Mouse (Mus musculus) layer of hippocampus, postnatal 25 days (tissue): ENCODE measurements around the gene Lrrc8a. TPM values are rescaled to one million over a fixed set of nuclear protein-coding genes. Genes with fewer than 3 reads are reported as not detected.
A peak's percentile ranks its signal among the peaks of the same experiment; 100 is the strongest.

Source experiments
- DNase-seq, 2 experiments: peaks; one replicate each; pipeline ENCODE4 v3.0.0; 2022; ENCODE audit warnings: mixed read lengths in 2 of 2, low spot score in 1 of 2; ENCODE audit errors: extremely low spot score in 1 of 2
- total RNA-seq, 2 experiments: library from RNA; stranded (reverse); gene quantifications; 2 replicates each; pipeline ENCODE4 v1.2.3; 2021

Lrrc8a gene
- total RNA-seq, 2 experiments from 2014 or later, result 57.1 to 60.7 TPM

GRCm38 (mm10) chr2:30259131-30260064, 21.9 kb downstream of the Lrrc8a start:
- no peak for DNase-seq

DNA sequence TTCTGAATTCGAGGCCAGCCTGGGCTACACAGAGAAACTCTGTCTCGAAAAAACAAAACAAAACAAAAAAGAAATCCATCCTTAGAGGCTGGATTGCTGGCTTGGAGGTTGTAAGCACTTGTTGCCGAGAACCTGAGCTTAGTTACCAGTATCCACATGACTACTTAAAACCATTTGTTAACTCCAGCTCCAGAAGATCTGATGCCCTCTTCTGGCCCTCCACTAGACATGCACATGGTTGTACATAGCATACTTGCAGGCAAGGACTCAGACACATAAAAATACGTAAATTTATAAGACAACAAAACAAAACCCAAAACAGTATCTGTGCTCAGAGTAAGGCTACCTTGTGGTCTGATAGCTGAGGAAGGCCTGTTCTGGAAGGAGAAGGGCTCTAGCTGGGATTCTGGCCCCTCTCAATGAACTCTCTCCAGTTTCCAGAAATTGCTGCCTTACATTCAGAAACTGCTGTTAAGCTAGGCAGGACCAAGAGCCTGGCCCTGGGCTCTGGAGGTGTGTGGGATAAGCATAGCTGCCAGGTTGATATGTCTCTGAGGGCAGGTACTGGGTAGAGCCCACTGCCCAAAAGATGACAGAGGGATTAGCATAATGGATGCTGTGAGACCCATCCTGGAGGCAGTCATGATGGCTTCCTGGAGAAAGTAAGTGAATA, 23.7 kb downstream of the Lrrc8a start:
- DNase-seq, result no peak

GRCm38 (mm10) chr2:30261921-30262839, 24.7 kb downstream of the Lrrc8a start:
- no peak for DNase-seq

DNA sequence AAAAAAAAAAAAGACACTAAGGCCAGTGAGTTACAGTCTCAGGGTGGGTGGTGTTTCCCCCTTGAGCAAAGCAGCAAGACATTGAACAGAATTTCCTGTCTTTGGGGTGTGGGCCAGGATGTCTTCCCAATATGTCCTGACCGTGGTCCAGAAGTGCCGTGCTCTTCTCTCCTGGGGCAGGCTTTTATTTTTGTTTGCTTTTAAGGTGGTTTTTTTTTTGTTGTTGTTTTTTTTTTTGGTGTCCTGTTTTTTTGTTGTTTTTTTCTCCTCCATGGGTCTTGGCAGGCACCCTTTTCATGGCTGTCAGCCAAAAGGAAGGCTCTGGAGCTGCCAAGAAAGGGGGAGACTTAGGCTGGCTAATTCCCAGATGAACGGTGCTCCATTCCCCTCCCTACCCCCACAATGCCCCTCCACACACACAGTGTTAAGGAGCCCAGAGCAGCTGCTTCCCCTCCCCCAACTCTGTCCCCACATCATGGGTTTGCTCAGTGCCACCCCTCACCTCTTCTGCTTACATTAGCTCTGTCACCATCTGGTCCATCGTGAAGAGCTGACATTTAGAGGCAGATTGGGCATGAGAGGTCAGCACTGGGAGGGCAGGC, 25.4 kb downstream of the Lrrc8a start:
- peak in 1 of 2 experiments; percentile 61 for DNase-seq

DNA sequence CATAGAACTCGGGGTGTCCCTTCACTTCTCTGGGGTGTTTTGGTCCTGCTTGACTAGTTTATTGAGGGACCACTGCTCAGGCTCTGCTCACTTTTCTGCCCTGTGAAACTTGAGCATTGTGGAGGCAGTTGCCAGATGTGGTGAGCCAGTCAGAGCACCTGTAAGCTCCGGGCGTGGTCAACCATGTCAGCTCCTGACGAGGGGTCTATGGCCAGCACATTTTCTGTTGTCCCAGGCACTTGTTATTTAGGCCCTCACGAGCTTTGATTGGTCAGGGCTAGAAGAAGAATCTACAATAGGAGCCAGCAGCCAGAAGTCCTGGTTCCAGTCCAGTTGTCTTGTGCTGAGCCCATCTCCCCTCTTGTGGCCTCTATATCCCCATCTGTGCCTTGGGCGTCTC, 26.3 kb downstream of the Lrrc8a start:
- DNase-seq, result no peak

DNA sequence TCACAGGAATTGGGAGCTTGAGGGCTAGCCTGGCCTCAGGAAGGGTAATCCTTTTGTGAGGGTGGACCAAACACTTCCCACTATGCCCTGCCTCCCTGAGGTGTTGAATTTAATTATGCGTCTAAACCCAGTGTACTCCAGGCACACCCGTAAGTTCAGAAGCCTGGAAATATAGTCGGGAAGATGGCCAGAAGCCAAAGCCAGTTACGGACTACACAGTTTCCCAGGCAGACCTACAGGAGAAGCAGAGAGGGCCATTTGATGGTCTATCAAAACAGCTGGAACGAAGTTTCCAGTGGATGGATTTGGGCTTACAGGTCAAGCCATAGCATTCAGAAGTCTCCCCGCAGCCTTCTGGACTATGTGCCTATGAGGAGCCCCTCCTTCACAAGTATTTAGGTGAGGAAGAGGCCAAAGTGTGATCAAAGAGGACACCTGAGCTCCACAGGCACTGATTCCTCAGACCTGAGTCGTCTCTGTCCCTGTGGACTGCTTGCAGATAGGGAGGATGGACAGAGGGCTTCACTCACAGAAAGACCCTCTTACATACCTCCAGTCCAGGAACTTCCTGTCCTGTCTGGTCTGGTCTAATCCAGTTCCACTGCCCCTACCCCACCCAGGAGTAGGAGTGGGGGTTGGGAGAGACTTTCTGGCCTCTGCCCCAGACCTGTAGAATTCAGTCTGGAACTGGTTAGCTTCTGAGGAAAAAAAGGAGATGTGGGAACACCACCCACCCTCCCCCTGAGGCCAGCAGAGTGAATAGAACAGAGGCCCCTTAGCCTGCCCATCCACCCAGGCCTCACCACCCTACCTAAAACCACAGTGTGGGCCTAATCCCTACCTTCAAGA, 27.4 kb downstream of the Lrrc8a start:
- no peak for DNase-seq

- DNase-seq, result peak in 1 of 2 experiments; percentile 26
Observed at GRCm38 (mm10) chr2:30265767-30266253, 28.3 kb downstream of the Lrrc8a start, which contains the start of gene Phyhd1. Phyhd1 (plus strand) TSS chr2:30266203.

- no peak for DNase-seq
Observed at GRCm38 (mm10) chr2:30266392-30266941, 29.0 kb downstream of the Lrrc8a start.

- no peak for DNase-seq
Observed at GRCm38 (mm10) chr2:30267466-30267865, 30.0 kb downstream of the Lrrc8a start.

DNA sequence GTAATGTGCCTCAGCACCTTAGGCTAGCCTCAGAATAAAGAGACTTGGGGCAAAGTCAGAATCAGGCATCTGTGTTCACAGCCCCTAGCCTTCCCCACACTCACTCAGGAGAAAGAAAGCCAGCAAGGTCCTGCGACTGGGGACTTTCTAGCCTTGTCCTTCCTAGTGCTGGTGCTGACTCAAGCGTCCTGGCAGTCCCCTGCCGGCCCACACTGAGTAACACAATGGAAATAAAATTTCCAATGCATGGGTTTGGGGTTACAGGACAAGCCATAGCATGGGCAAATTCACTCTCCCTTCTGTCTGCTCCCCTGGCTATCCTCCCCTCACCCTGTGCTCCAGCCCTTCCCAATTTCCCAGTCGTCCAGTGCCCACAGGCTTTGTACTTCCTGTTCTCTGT, 30.9 kb downstream of the Lrrc8a start:
- no peak for DNase-seq

DNA sequence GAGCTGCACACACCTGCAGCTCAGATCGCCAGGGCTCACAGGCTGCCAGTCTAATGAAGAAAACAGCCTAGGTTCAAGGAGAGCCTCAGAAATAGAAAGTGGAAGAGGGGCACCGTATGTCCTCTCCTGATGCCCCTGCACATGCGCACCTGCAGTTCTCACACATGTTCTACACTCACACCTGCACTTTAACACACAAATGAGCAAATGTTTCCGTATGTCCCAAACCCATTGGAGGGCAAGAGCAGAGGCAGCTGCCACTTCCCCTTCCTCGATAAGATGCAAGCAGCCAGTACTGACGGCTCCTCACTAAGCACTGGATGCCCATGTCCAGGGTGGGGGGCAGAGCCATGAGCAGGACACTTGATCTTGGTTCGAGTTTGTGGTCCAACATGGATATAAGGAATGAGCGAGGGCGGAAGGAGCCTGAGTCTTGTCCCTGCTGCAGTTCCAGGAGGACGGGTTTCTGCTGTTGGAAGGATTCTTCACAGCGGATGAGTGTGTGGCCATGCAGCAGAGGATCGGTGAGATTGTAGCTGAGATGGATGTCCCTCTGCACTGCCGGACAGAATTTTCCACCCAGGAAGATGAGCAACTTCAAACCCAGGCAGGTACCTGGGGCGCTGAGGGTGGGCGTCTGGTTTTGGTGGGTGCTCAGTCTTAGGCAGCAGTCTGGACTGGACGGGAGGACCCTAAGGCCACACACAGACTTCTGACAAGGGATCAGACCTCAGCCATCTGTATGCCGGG, 31.9 kb downstream of the Lrrc8a start:
- DNase-seq, result no peak

GRCm38 (mm10) chr2:30270134-30270533, 32.6 kb downstream of the Lrrc8a start:
- peak in 1 of 2 experiments; percentile 42 for DNase-seq

DNA sequence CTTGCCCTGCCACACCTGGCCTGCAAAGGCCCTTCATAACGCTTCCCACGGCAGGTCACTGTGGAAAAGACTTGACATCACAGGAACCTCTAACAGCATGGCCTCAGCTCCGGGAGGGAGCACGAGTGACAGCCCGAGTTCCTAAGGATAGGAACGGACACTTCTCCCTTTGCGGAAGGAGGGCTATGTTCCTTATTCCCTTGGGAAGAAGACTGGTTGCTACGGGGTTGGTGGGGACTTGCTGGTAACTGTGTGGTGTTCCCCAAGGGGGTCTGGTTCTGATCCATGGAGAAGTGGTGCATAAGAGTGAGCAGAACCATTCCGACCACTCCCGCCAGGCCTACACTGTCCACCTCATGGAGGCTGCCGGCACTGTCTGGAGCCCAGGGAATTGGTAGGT, 43.2 kb downstream of the Lrrc8a start, which contains the start of gene Gm28038:
Gene Gm28038, plus strand, starts transcription at position 301 of the 400 bp plus-strand sequence.
- no peak for DNase-seq

- DNase-seq, result no peak
Observed at GRCm38 (mm10) chr2:30281651-30282050, 44.1 kb downstream of the Lrrc8a start.

DNA sequence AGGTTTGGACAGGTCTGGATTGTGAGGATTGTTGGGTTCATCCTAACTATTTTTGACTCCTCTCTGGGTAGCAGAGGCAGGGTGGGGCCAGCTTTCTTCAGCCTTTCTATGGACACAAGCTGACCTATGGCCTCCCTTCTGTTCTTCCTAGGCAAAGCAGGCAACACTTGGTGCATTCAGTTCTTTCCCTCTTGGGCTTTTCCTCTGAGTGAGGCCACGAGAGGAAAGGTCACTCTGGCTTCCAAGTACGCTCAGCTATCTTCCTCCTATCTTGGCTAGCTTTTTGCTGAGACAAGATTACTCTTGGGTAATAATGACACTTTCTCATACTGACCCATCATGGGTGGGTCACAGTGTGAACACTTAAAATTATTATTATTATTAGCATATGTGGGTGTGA, 45.7 kb downstream of the Lrrc8a start:
- DNase-seq, result no peak

DNA sequence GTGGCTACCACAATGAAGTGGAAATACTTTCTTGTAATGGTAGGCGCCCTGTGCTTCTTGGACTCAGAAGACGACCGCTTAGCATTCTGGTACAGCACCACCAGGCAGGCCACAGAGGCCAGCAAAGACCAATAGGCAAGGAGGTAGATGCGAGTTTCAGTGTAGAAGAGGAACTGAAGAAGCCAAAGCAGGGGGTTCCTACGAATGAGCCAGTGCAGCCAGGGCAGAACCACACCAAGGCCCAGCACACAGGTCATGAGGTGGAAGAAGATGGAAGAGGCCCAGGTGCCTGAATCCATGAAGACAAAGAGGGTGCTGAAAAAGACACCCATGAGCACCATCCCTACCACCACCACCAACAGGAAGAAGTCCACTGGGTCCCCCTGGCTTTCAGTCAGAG, 47.5 kb downstream of the Lrrc8a start:
- no peak for DNase-seq

DNA sequence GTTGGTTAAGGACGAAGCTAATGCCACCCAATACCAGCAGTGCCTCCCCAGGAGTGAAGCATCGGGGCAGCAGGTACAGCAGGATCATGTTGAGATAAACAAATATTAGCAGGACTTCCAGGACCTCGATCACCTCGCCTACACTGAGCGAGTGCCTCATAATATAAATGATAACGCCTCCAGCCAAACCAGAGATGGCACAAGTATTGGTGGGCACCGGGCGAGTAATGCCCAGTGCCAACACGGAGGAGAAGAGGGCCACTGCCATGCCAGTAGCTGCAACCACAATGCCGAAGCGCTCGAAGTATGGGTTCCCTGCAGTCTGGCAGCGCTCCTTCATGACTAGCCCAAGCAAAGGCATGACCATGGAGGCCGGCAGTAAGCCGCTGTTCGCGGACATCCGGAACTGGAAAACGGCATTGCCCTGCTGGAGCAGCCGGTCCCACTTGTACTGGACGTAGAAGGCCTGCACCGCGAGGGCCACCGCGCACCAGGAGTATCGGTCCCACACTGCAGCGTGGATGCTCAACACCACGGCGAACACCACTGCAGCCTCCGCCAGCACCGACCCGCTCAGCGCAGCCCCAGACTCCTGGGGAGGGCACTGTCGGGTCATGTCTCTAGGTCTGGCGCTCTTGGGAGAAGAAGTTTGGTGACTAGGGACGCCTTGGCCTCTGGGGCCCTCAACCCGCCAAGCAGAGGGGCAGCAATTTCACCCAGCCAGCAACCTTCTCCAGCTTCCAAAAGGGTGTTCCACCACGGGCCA, 48.1 kb downstream of the Lrrc8a start:
- DNase-seq, result no peak
